Mouse (Mus musculus) ES-E14 (cell line): Measurements from ENCODE around the gene Fam110a. TPM values are rescaled to one million over a fixed set of nuclear protein-coding genes. Genes with fewer than 3 reads are reported as not detected.

Source experiments
- DNase-seq: peaks from one replicate; pipeline ENCODE4 v3.0.0-alpha.2; 2013; ENCODE audit warnings: low read depth, low spot score
- H3K27ac ChIP-seq: 2 replicates; pipeline ENCODE4 v1.5.1; 2012; ENCODE audit warnings: low read depth, mild to moderate bottlenecking, low read length, moderate library complexity, mixed read lengths; ENCODE audit not compliant: poor library complexity, insufficient read depth, severe bottlenecking
- H3K36me3 ChIP-seq: 2 replicates; pipeline ENCODE4 v1.6.1; 2012; ENCODE audit warnings: mild to moderate bottlenecking, low read length, moderate library complexity, mixed read lengths; ENCODE audit not compliant: control insufficient read depth, poor library complexity, insufficient read depth, severe bottlenecking
- H3K4me1 ChIP-seq, 2 experiments: fragments of 150-350 bp in 1 of 2; sonication (generic) in 1 of 2; 2 replicates each; pipeline ENCODE4 v1.6.1; 2012; ENCODE audit warnings: low read length in 2 of 2, mild to moderate bottlenecking in 1 of 2, mixed read lengths in 1 of 2; ENCODE audit not compliant: control insufficient read depth in 2 of 2, insufficient read depth in 2 of 2, poor library complexity in 1 of 2
- H3K4me3 ChIP-seq, 2 experiments: fragments of 150-350 bp in 1 of 2; sonication (generic) in 1 of 2; 2 replicates each; pipeline ENCODE4 v1.5.1; 2012; ENCODE audit warnings: low read length in 2 of 2, low read depth in 1 of 2, mild to moderate bottlenecking in 1 of 2, mixed read lengths in 1 of 2; ENCODE audit not compliant: insufficient read depth in 1 of 2, poor library complexity in 1 of 2, severe bottlenecking in 1 of 2
- H3K9ac ChIP-seq: 2 replicates; pipeline ENCODE4 v1.6.1; 2012; ENCODE audit warnings: low read depth, mild to moderate bottlenecking, low read length, mixed read lengths; ENCODE audit not compliant: poor library complexity, insufficient read depth, severe bottlenecking
- H3K9me3 ChIP-seq: fragments of 150-350 bp; sonication (generic); 2 replicates; pipeline ENCODE4 v1.6.1; 2012; ENCODE audit warnings: low read depth, mild to moderate bottlenecking, low read length; ENCODE audit not compliant: control insufficient read depth, insufficient read depth
- CHD2 ChIP-seq: IDR thresholded peaks from 2 replicates; pipeline ENCODE4 v1.6.1; 2014; ENCODE audit warnings: mild to moderate bottlenecking, low read depth, low read length, inconsistent platforms
- HCFC1 ChIP-seq: IDR thresholded peaks from 2 replicates; pipeline ENCODE4 v1.6.1; 2012; ENCODE audit warnings: low read length, inconsistent platforms, borderline replicate concordance; ENCODE audit not compliant: insufficient read depth
- MAFK ChIP-seq: IDR thresholded peaks from 2 replicates; pipeline ENCODE4 v1.6.1; 2014; ENCODE audit warnings: mild to moderate bottlenecking, low read depth, low read length, inconsistent platforms; ENCODE audit not compliant: insufficient read depth
- ZC3H11A ChIP-seq: IDR thresholded peaks from 2 replicates; pipeline ENCODE4 v1.6.1; 2012; ENCODE audit warnings: low read depth, mild to moderate bottlenecking, inconsistent platforms, low read length, borderline replicate concordance
- ZNF384 ChIP-seq: IDR thresholded peaks from 2 replicates; pipeline ENCODE4 v1.6.1; 2012; ENCODE audit warnings: low read depth, low read length, inconsistent platforms
- in situ Hi-C, 2 experiments: fragments of 600-800 bp; cut with MboI; formaldehyde crosslinking; loops; one replicate each; pipeline ENCODE4 v1.15.1; 2025; ENCODE audit warnings: low sequenced_read_pairs in 2 of 2, inconsistent platforms in 1 of 2; ENCODE audit not compliant: unreplicated experiment in 2 of 2
- total RNA-seq: library from RNA; depleted of rRNA; stranded (reverse); fragments of 300-350 nt; gene quantifications from 2 replicates; pipeline ENCODE4 v1.2.3, GENCODE M21; 2012

Gene Fam110a
- total RNA-seq, 1 experiment: 5.8 TPM

DNA sequence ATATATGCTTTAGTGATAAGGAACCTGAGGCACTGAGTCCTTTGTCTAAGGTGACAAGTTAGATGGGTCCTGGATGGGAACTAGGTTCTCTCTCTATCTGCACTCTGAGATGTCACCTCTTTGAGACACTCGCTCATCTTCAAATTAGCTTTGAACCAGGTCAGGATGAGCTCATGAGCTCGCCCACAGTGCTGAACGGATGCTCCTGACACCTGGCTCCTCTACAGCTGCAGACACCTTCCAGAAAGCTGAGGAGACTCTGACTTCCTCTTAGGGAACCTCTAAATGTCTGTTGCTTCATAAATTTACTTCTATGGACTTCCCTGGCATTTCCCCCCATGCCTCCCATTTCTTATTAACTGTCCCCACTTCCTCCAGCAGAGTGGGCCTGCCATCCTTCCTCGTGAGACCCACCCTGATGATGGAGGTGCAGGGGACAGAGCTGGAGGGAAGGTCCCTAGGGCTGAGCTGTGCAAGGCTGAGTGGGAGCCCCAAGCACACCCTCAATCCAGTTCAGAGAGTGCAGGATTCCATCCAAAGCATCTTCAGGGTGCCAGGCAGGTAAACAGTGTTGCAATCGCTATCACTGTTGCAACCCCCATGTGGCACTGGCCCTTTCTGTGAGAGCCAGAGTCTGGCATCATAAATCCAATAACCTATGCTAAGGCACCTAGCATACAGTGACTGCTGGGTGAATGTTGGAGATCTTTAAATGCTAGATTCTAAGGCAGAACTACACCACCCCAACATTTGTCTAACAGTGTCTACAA, 40.2 kb downstream of the Fam110a start:
- H3K4me3 ChIP-seq: no peak overlapping the region
- H3K4me1 ChIP-seq: peaks cover 0 to 6% of the 10 kb centered on the region in 2 experiments; a peak in 1 of 4 replicates
- no peak for DNase-seq
- no peak overlapping the region; the same call in 1 of the 2 replicates for H3K27ac ChIP-seq
- in situ Hi-C loops: no loop called here
- TF ChIP-seq CHD2 (no peak), HCFC1 (no peak), MAFK (no peak), ZNF384 (no peak), ZC3H11A (no peak)
- no peaks in the 10 kb centered on the region for H3K36me3 ChIP-seq
- H3K9me3 ChIP-seq: no peaks in the 10 kb centered on the region
- H3K9ac ChIP-seq: no peak overlapping the region

DNA sequence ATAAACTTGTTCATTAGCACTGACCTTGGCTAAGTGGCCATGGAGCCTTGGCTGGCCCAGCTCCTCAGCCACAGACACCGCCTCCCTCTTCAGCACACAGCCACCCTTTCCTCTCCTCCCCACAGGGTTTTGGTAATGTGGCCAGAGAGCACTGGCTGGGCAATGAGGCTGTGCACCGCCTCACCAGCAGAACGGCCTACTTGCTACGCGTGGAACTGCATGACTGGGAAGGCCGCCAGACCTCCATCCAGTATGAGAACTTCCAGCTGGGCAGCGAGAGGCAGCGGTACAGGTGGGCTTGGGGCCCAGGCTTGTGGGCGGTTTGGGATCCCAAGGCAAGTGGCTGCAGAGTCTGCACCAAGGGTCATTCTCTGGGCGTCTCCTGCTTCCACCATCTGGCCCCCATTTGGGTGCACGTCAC, 41.2 kb downstream of the Fam110a start:
- no peaks in the 10 kb centered on the region for H3K36me3 ChIP-seq
- H3K9me3 ChIP-seq: no peaks in the 10 kb centered on the region
- TF ChIP-seq HCFC1: no peak
- H3K4me1 ChIP-seq: peaks cover 0 to 6% of the 10 kb centered on the region in 2 experiments; a peak in 1 of 4 replicates
- H3K4me3 ChIP-seq: peak overlapping the region; percentile 45 to 57; a peak in 3 of 4 replicates
- no peak overlapping the region for H3K27ac ChIP-seq
- DNase-seq: no peak
- peak overlapping the region; percentile 53; the same call in 1 of the 2 replicates for H3K9ac ChIP-seq
- in situ Hi-C loops: no loop called here

DNA sequence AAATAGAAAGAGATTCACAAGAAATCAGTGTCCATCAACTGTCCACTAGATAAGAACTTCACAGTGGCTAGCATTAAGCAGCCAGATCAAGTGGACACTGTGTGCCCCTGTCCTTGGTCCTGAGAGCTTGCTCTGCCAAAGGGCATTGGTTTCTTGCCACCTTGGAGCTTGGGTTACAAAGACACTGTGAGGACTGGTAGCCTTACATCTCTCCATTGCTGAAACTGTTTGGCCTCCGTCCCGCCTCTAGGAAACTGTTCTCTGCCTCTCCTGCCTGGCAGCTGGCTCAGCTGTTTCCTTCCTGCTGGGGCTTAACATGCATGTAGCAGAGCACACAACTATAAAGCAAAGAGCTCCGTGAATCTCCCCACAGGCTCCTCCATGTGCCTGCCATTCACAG, 42.1 kb downstream of the Fam110a start:
- no peak overlapping the region for H3K27ac ChIP-seq
- no peaks in the 10 kb centered on the region for H3K9me3 ChIP-seq
- H3K4me3 ChIP-seq: no peak overlapping the region
- H3K9ac ChIP-seq: no peak overlapping the region
- no peaks in the 10 kb centered on the region for H3K36me3 ChIP-seq
- DNase-seq: no peak
- TF ChIP-seq CHD2 (no peak), ZC3H11A (no peak), MAFK (no peak), HCFC1 (no peak), ZNF384 (no peak)
- in situ Hi-C loops: no loop called here
- peaks cover 0 to 6% of the 10 kb centered on the region in 2 experiments; a peak in 1 of 4 replicates for H3K4me1 ChIP-seq

DNA sequence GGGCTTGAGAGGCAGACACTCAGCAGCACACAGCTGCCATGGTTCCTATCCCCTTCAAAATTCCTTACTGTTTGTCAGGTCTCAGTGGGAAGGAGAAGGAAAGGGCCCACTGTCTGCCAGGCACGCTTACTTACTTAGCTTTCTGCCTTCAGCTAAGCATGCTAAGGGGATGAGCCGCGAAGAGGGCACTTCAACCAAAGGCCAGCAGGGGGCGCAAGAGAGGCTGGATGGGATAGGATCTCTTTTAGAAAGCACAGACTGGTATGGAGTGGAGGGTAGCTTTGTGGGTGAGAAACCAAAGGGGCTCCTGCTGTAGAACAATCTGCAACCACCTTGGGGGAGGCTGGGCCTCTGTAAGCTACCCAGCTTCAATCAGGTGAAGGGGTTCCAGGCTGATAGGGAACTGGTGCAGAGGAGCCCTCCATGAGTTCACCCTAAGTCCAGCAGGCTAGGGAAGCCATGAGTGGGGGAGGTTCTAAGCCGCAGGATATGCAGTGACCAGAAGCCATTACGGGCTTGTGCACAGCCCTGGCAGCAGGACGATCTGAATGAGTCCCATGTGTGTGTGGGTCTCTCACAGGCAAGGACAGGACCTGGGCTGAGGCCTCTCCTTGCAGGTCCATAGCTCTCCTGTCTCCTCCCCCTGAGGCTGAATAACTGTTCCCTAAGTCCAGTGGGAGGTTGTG, 49.5 kb downstream of the Fam110a start:
- no peak overlapping the region for H3K27ac ChIP-seq
- no peak overlapping the region for H3K9ac ChIP-seq
- no peak overlapping the region for H3K4me3 ChIP-seq
- no peaks in the 10 kb centered on the region for H3K9me3 ChIP-seq
- in situ Hi-C loops: no loop called here
- H3K36me3 ChIP-seq: no peaks in the 10 kb centered on the region
- no peak for TF ChIP-seq MAFK
- peak; percentile 38; the same call in 1 of the 2 replicates for TF ChIP-seq ZC3H11A
- DNase-seq: peak; percentile 86
- H3K4me1 ChIP-seq: no peaks in the 10 kb centered on the region

DNA sequence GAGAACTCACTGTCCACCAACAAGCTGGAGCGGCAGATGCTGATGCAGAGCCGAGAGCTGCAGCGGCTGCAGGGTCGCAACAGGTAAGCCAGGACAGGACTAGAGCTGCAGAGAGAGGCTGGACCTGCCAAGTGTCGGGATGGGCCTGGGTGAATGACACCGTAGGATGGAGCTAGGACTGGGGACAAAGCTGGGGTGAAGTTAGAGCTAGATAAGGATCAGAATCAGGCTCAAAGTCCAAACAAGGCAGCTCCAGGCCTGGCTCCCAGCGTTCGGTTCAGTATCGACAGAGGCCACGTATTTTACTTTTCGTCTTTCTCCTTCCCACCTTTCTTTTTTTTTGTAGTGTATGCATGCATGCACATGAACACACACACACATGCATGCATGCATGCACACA, 52.9 kb downstream of the Fam110a start:
- no peak overlapping the region for H3K9ac ChIP-seq
- H3K27ac ChIP-seq: no peak overlapping the region
- in situ Hi-C loops: no loop called here
- TF ChIP-seq MAFK (no peak), HCFC1 (no peak), ZNF384 (no peak), ZC3H11A (no peak), CHD2 (no peak)
- DNase-seq: no peak
- H3K9me3 ChIP-seq: no peaks in the 10 kb centered on the region
- no peaks in the 10 kb centered on the region for H3K4me1 ChIP-seq
- no peaks in the 10 kb centered on the region for H3K36me3 ChIP-seq
- H3K4me3 ChIP-seq: no peak overlapping the region
